Mouse (Mus musculus): Measurements from ENCODE around the gene Ganc.

DNA sequence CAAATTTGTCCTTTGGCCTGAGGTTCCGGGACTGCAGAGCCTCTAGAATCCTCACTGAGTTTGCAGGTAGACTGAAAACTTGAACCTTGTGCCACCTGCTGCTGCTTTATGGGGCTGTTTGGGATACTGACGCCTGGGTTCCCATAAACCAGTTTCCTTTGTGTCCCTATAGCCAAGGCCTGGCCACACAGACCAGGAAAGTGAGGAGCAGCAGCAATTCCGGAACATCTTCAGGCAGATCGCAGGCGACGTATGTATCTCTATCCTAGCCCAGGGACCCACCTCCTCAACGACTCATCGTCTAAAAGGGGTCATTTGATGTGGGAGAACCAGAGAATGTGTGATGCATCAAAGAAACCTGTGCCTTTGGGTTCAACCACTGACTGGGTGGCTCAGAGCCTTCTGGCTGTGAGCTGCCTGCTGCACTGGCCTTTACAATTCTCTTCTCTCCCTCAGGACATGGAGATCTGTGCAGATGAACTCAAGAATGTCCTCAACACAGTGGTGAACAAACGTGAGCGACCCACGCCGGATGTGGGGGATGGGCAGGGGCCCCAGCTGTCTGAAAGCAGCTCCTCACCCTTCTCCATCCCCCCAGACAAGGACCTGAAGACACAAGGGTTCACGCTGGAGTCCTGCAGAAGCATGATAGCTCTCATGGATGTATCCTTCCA lies 98.4 kb downstream of the Ganc start:
- no peak for TF ChIP-seq CTCF (IDR thresholded peaks at IDR 0.05; ENCODE audit: low read depth, low read length)
- TF ChIP-seq POLR2A (IDR thresholded peaks at IDR 0.05; ENCODE audit: borderline replicate concordance, low read depth, low read length): no peak

Data from bone marrow macrophage, adult 2 months (primary cell).